Mouse (Mus musculus) limb, embryonic 14.5 days (tissue): ENCODE results near the gene Lims1. TPM values are rescaled to one million over a fixed set of nuclear protein-coding genes. Genes with fewer than 3 reads are reported as not detected.

Experiments
- ATAC-seq: fragments of 200-750 bp; cut with Nextera tagmentation; 2 replicates; pipeline ENCODE4 v1.8.0; 2017; ENCODE audit warnings: low read depth, moderate number of reproducible peaks, moderate TSS enrichment; ENCODE audit not compliant: low FRiP score
- DNase-seq: peaks from one replicate; pipeline ENCODE4 v3.0.0-alpha.2; 2015; ENCODE audit warnings: low spot score
- H3K27ac ChIP-seq: fragments of 300-500 bp; sonication (generic); replicated peaks from 2 replicates; pipeline ENCODE4 v1.5.1; 2014; ENCODE audit warnings: low read depth, mild to moderate bottlenecking, low read length, moderate library complexity, mixed read lengths
- H3K27me3 ChIP-seq: fragments of 300-500 bp; sonication (generic); 2 replicates; pipeline ENCODE4 v1.6.1; 2014; ENCODE audit warnings: low read length, mixed read lengths; ENCODE audit not compliant: control insufficient read depth, insufficient read depth
- H3K36me3 ChIP-seq: fragments of 300-500 bp; sonication (generic); 2 replicates; pipeline ENCODE4 v1.6.1; 2014; ENCODE audit warnings: mild to moderate bottlenecking, low read length, moderate library complexity, mixed read lengths; ENCODE audit not compliant: control insufficient read depth, insufficient read depth
- H3K4me1 ChIP-seq: fragments of 300-500 bp; sonication (generic); 2 replicates; pipeline ENCODE4 v1.6.1; 2014; ENCODE audit warnings: antibody characterized with exemption, low read length, mixed read lengths; ENCODE audit not compliant: control insufficient read depth, insufficient read depth
- H3K4me2 ChIP-seq: fragments of 300-500 bp; sonication (generic); replicated peaks from 2 replicates; pipeline ENCODE4 v1.6.1; 2014; ENCODE audit warnings: low read depth, mild to moderate bottlenecking, low read length, moderate library complexity; ENCODE audit not compliant: severe bottlenecking
- H3K4me3 ChIP-seq: fragments of 300-500 bp; sonication (generic); replicated peaks from 2 replicates; pipeline ENCODE4 v1.5.1; 2014; ENCODE audit warnings: low read length
- H3K9ac ChIP-seq: fragments of 300-500 bp; sonication (generic); 2 replicates; pipeline ENCODE4 v1.6.1; 2014; ENCODE audit warnings: mild to moderate bottlenecking, low read depth, low read length, moderate library complexity; ENCODE audit not compliant: severe bottlenecking
- H3K9me3 ChIP-seq: fragments of 300-500 bp; sonication (generic); 2 replicates; pipeline ENCODE4 v1.6.1; 2016; ENCODE audit warnings: low read length; ENCODE audit not compliant: control insufficient read depth
- POLR2A ChIP-seq: fragments of 200-500 bp; IDR thresholded peaks from 2 replicates; pipeline ENCODE4 v1.8.0; 2012; ENCODE audit warnings: inconsistent platforms, mild to moderate bottlenecking, moderate library complexity, borderline replicate concordance; ENCODE audit not compliant: insufficient read depth, insufficient read length; ENCODE audit errors: extremely low read depth
- WGBS: fragments of 180-500 bp; shearing (Covaris S2); extraction: QIAGEN DNeasy Blood & Tissue Kit; methylation state at CpG from one replicate; pipeline ENCODE4 v1.1.7; 2014; 5-methylcytosine and 5-hydroxymethylcytosine counted together
- polyA plus RNA-seq, 2 experiments: library from polyadenylated mRNA; depleted of rRNA in 1 of 2; stranded (reverse) in 1 of 2; unstranded in 1 of 2; fragments of >200 nt; fragmentation: Nextera tagmentation in 1 of 2; extraction: Ambion mirVana in 1 of 2; gene quantifications; 2 replicates each; pipeline versions ENCODE4 v1.2.1 to v1.2.3; 2012 to 2014

Lims1 gene
- polyA plus RNA-seq, 2 experiments = 39.9 to 111 TPM

GRCm38 (mm10) chr10:58381904-58382303 lies 58.6 kb downstream of the Lims1 start:
- Histone ChIP-seq H3K4me2 (no peak overlapping the region), H3K27me3 (no peaks in the 10 kb centered on the region), H3K4me3 (no peak overlapping the region), H3K4me1 (peaks cover 21% of the 10 kb centered on the region), H3K9ac (no peak overlapping the region), H3K36me3 (no peaks in the 10 kb centered on the region), H3K9me3 (no peaks in the 10 kb centered on the region), H3K27ac (no peak overlapping the region)
- WGBS = 85% methylated on average over 1 of the region's 1 CpGs
- no peak for TF ChIP-seq POLR2A
- ATAC-seq (no peak), DNase-seq (no peak)

GRCm38 (mm10) chr10:58382621-58383101 lies 59.4 kb downstream of the Lims1 start:
- DNase-seq (peak; percentile 47), ATAC-seq (peak; percentile 67)
- WGBS = 8% methylated on average over 3 of the region's 3 CpGs
- no peak overlapping the region for H3K4me2 ChIP-seq
- H3K9me3 ChIP-seq = no peaks in the 10 kb centered on the region
- H3K9ac ChIP-seq = no peak overlapping the region
- peak overlapping the region; percentile 22 for H3K27ac ChIP-seq
- H3K4me3 ChIP-seq = no peak overlapping the region
- no peaks in the 10 kb centered on the region for H3K36me3 ChIP-seq
- H3K4me1 ChIP-seq = peaks cover 21% of the 10 kb centered on the region
- H3K27me3 ChIP-seq = no peaks in the 10 kb centered on the region
- TF ChIP-seq POLR2A = no peak

- no peak overlapping the region for H3K4me2 ChIP-seq
- TF ChIP-seq POLR2A = no peak
- 29% methylated on average over 3 of the region's 3 CpGs for WGBS
Measured at GRCm38 (mm10) chr10:58383282-58383681, 60.0 kb downstream of the Lims1 start.

GRCm38 (mm10) chr10:58383761-58384160 lies 60.5 kb downstream of the Lims1 start:
- TF ChIP-seq POLR2A = no peak
- ATAC-seq = no peak
- DNase-seq = no peak
- Histone ChIP-seq H3K4me3 (no peak overlapping the region), H3K4me2 (no peak overlapping the region), H3K27me3 (no peaks in the 10 kb centered on the region), H3K9ac (no peak overlapping the region), H3K4me1 (peaks cover 21% of the 10 kb centered on the region), H3K36me3 (no peaks in the 10 kb centered on the region), H3K27ac (peak overlapping the region; percentile 22; the same call in 1 of the 2 replicates), H3K9me3 (no peaks in the 10 kb centered on the region)
- 83% methylated on average over 2 of the region's 2 CpGs for WGBS

More at GRCm38 (mm10) chr10:58383282-58383681, 60.0 kb downstream of the Lims1 start:
- DNase-seq (peak; percentile 45), ATAC-seq (peak; percentile 45; the same call in 1 of the 2 replicates)
- Histone ChIP-seq H3K9ac (no peak overlapping the region), H3K9me3 (no peaks in the 10 kb centered on the region), H3K4me3 (no peak overlapping the region), H3K27ac (peak overlapping the region; percentile 22), H3K36me3 (no peaks in the 10 kb centered on the region), H3K4me1 (peaks cover 21% of the 10 kb centered on the region), H3K27me3 (no peaks in the 10 kb centered on the region)

GRCm38 (mm10) chr10:58385629-58386028 lies 62.4 kb downstream of the Lims1 start:
- Histone ChIP-seq H3K4me2 (no peak overlapping the region), H3K9ac (no peak overlapping the region), H3K9me3 (no peaks in the 10 kb centered on the region), H3K4me1 (peaks cover 21% of the 10 kb centered on the region), H3K27me3 (no peaks in the 10 kb centered on the region), H3K36me3 (no peaks in the 10 kb centered on the region), H3K4me3 (no peak overlapping the region), H3K27ac (no peak overlapping the region)
- TF ChIP-seq POLR2A = no peak
- WGBS = 83% methylated on average over 5 of the region's 5 CpGs
- DNase-seq (no peak), ATAC-seq (no peak)
